Mouse (Mus musculus) midbrain, embryonic 13.5 days (tissue): Measurements from ENCODE around the gene Myo10. TPM values are rescaled to one million over a fixed set of nuclear protein-coding genes. Genes with fewer than 3 reads are reported as not detected.

Source experiments
- ATAC-seq: fragments of 200-750 bp; cut with Nextera tagmentation; 2 replicates; pipeline ENCODE4 v1.8.0; 2017; ENCODE audit warnings: mild to moderate bottlenecking, moderate TSS enrichment, moderate library complexity
- H3K27ac ChIP-seq: fragments of 300-500 bp; sonication (generic); 2 replicates; pipeline ENCODE4 v1.5.1; 2015; ENCODE audit warnings: inconsistent platforms, mild to moderate bottlenecking, moderate library complexity
- H3K27me3 ChIP-seq: fragments of 300-500 bp; sonication (generic); 2 replicates; pipeline ENCODE4 v1.6.1; 2015; ENCODE audit warnings: mild to moderate bottlenecking, inconsistent platforms
- H3K36me3 ChIP-seq: fragments of 300-500 bp; sonication (generic); 2 replicates; pipeline ENCODE4 v1.6.1; 2015; ENCODE audit warnings: mild to moderate bottlenecking, inconsistent platforms
- H3K4me1 ChIP-seq: fragments of 300-500 bp; sonication (generic); replicated peaks from 2 replicates; pipeline ENCODE4 v1.6.1; 2015; ENCODE audit warnings: inconsistent platforms
- H3K4me2 ChIP-seq: fragments of 300-500 bp; sonication (generic); replicated peaks from 2 replicates; pipeline ENCODE4 v1.6.1; 2015; ENCODE audit warnings: moderate library complexity, mild to moderate bottlenecking, inconsistent platforms
- H3K4me3 ChIP-seq: fragments of 300-500 bp; sonication (generic); replicated peaks from 2 replicates; pipeline ENCODE4 v1.5.1; 2015; ENCODE audit warnings: mild to moderate bottlenecking, inconsistent platforms
- H3K9ac ChIP-seq: fragments of 300-500 bp; sonication (generic); replicated peaks from 2 replicates; pipeline ENCODE4 v1.6.1; 2015; ENCODE audit warnings: mild to moderate bottlenecking, inconsistent platforms
- H3K9me3 ChIP-seq: fragments of 300-500 bp; sonication (generic); 2 replicates; pipeline ENCODE4 v1.6.1; 2016; ENCODE audit warnings: mild to moderate bottlenecking, inconsistent platforms
- WGBS: fragments of 180-500 bp; shearing (Covaris S2); methylation state at CpG from one replicate; pipeline ENCODE4 v1.1.7; 2015; 5-methylcytosine and 5-hydroxymethylcytosine counted together
- polyA plus RNA-seq: library from polyadenylated mRNA; unstranded; fragments of >200 nt; fragmentation: Nextera tagmentation; extraction: Ambion mirVana; gene quantifications from 2 replicates; pipeline ENCODE4 v1.2.1, GENCODE M21; 2015

Gene Myo10
- polyA plus RNA-seq, 1 experiment from 2014 or later = 42.9 TPM

GRCm38 (mm10) chr15:25821981-25822380 lies 199.7 kb downstream of the Myo10 start:
- ATAC-seq = no peak
- no peaks in the 10 kb centered on the region for H3K9me3 ChIP-seq
- H3K4me3 ChIP-seq = no peak overlapping the region
- no peaks in the 10 kb centered on the region for H3K36me3 ChIP-seq
- H3K4me2 ChIP-seq = no peak overlapping the region
- H3K27ac ChIP-seq = no peak overlapping the region
- no peak overlapping the region for H3K9ac ChIP-seq
- H3K27me3 ChIP-seq = no peaks in the 10 kb centered on the region
- no peaks in the 10 kb centered on the region for H3K4me1 ChIP-seq

- Histone ChIP-seq H3K27me3 (no peaks in the 10 kb centered on the region), H3K9me3 (no peaks in the 10 kb centered on the region), H3K9ac (no peak overlapping the region), H3K4me2 (no peak overlapping the region), H3K36me3 (no peaks in the 10 kb centered on the region), H3K4me1 (no peaks in the 10 kb centered on the region), H3K27ac (no peak overlapping the region), H3K4me3 (no peak overlapping the region)
- no peak for ATAC-seq
- WGBS = 67% methylated on average over 3 of the region's 3 CpGs
These were observed 200.3 kb downstream of the Myo10 start for GRCm38 (mm10) chr15:25822656-25823055.

GRCm38 (mm10) chr15:25826531-25826961 lies 204.2 kb downstream of the Myo10 start:
- Histone ChIP-seq H3K4me3 (no peak overlapping the region), H3K36me3 (no peaks in the 10 kb centered on the region), H3K9ac (no peak overlapping the region), H3K27ac (no peak overlapping the region), H3K4me1 (no peaks in the 10 kb centered on the region), H3K4me2 (no peak overlapping the region), H3K27me3 (no peaks in the 10 kb centered on the region), H3K9me3 (no peaks in the 10 kb centered on the region)
- no peak for ATAC-seq
- WGBS = 85% methylated on average over 8 of the region's 8 CpGs

- Histone ChIP-seq H3K4me3 (no peak overlapping the region), H3K4me1 (no peaks in the 10 kb centered on the region), H3K27ac (no peak overlapping the region), H3K27me3 (no peaks in the 10 kb centered on the region), H3K36me3 (no peaks in the 10 kb centered on the region), H3K4me2 (no peak overlapping the region), H3K9ac (no peak overlapping the region), H3K9me3 (no peaks in the 10 kb centered on the region)
- 79% methylated on average over 10 of the region's 10 CpGs for WGBS
- ATAC-seq = no peak
These were observed 206.1 kb downstream of the Myo10 start for GRCm38 (mm10) chr15:25828464-25828863.

- H3K36me3 ChIP-seq = no peaks in the 10 kb centered on the region
- no peak overlapping the region for H3K27ac ChIP-seq
- no peaks in the 10 kb centered on the region for H3K9me3 ChIP-seq
- H3K4me3 ChIP-seq = no peak overlapping the region
- ATAC-seq = no peak
- no peaks in the 10 kb centered on the region for H3K27me3 ChIP-seq
- no peak overlapping the region for H3K4me2 ChIP-seq
- H3K4me1 ChIP-seq = no peaks in the 10 kb centered on the region
- H3K9ac ChIP-seq = no peak overlapping the region
- 82% methylated on average over 2 of the region's 2 CpGs for whole genome bisulfite sequencing
These were observed 208.1 kb downstream of the Myo10 start for GRCm38 (mm10) chr15:25830426-25830825.

GRCm38 (mm10) chr15:25834282-25834681 lies 212.0 kb downstream of the Myo10 start:
- H3K4me2 ChIP-seq = no peak overlapping the region
- H3K9ac ChIP-seq = no peak overlapping the region
- 93% methylated on average over 2 of the region's 2 CpGs for WGBS
- no peaks in the 10 kb centered on the region for H3K9me3 ChIP-seq
- no peaks in the 10 kb centered on the region for H3K36me3 ChIP-seq
- no peaks in the 10 kb centered on the region for H3K4me1 ChIP-seq
- no peak overlapping the region for H3K27ac ChIP-seq
- H3K27me3 ChIP-seq = no peaks in the 10 kb centered on the region
- no peak overlapping the region for H3K4me3 ChIP-seq
- ATAC-seq = no peak

- H3K9me3 ChIP-seq = no peaks in the 10 kb centered on the region
- no peak overlapping the region for H3K9ac ChIP-seq
- no peak for ATAC-seq
- no peak overlapping the region for H3K4me3 ChIP-seq
- no peaks in the 10 kb centered on the region for H3K4me1 ChIP-seq
- H3K27ac ChIP-seq = no peak overlapping the region
- no peaks in the 10 kb centered on the region for H3K36me3 ChIP-seq
- 87% methylated on average over 17 of the region's 17 CpGs for WGBS
- no peaks in the 10 kb centered on the region for H3K27me3 ChIP-seq
- H3K4me2 ChIP-seq = no peak overlapping the region
These were observed 212.8 kb downstream of the Myo10 start for GRCm38 (mm10) chr15:25834920-25835674.

- Histone ChIP-seq H3K9me3 (0 out of 2 replicates have a peak, but pooled peaks cover 2% of the 10 kb centered on the region), H3K36me3 (no peaks in the 10 kb centered on the region), H3K4me2 (peak overlapping the region; percentile 92), H3K27ac (peak overlapping the region; percentile 57; the same call in 1 of the 2 replicates), H3K27me3 (peaks cover 18% of the 10 kb centered on the region), H3K4me3 (peak overlapping the region; percentile 83), H3K9ac (peak overlapping the region; percentile 89), H3K4me1 (peaks cover 12% of the 10 kb centered on the region)
- 11% methylated on average over 16 of the region's 16 CpGs for WGBS
- peak; percentile 46 for ATAC-seq
These were observed 220.2 kb downstream of the Myo10 start for GRCm38 (mm10) chr15:25842462-25843085.

- Histone ChIP-seq H3K27me3 (peaks cover 18% of the 10 kb centered on the region), H3K4me2 (peak within 1 kb of the TSS; percentile 92), H3K9ac (peak within 1 kb of the TSS; percentile 89), H3K4me3 (peak within 1 kb of the TSS; percentile 83), H3K27ac (peak within 1 kb of the TSS; percentile 57), H3K4me1 (peaks cover 12% of the 10 kb centered on the region), H3K36me3 (no peaks in the 10 kb centered on the region), H3K9me3 (0 out of 2 replicates have a peak, but pooled peaks cover 3% of the 10 kb centered on the region)
- peak; percentile 89 for ATAC-seq
- under 1% methylated on average over 65 of the region's 72 CpGs for WGBS
These were observed 221.0 kb downstream of the Myo10 start, which contains the start of gene Retreg1 for GRCm38 (mm10) chr15:25843086-25843991. Gene Retreg1 (plus strand): TSS chr15:25843180.

GRCm38 (mm10) chr15:25844013-25844570 lies 221.8 kb downstream of the Myo10 start:
- 16% methylated on average over 11 of the region's 11 CpGs for WGBS
- Histone ChIP-seq H3K9me3 (0 out of 2 replicates have a peak, but pooled peaks cover 3% of the 10 kb centered on the region), H3K9ac (no peak overlapping the region)

GRCm38 (mm10) chr15:25844771-25845170 lies 222.4 kb downstream of the Myo10 start:
- H3K9me3 ChIP-seq = 0 out of 2 replicates have a peak, but pooled peaks cover 6% of the 10 kb centered on the region
- no peaks in the 10 kb centered on the region for H3K36me3 ChIP-seq
- H3K4me1 ChIP-seq = peaks cover 12% of the 10 kb centered on the region
- no peak overlapping the region for H3K27ac ChIP-seq
- no peak overlapping the region for H3K4me2 ChIP-seq
- no peak overlapping the region for H3K4me3 ChIP-seq
- ATAC-seq = no peak
- no peak overlapping the region for H3K9ac ChIP-seq
- peaks cover 18% of the 10 kb centered on the region for H3K27me3 ChIP-seq
- WGBS = 60% methylated on average over 4 of the region's 4 CpGs

More at GRCm38 (mm10) chr15:25844013-25844570, 221.8 kb downstream of the Myo10 start:
- H3K4me2 ChIP-seq = peak overlapping the region; percentile 92
- H3K4me1 ChIP-seq = peaks cover 12% of the 10 kb centered on the region
- H3K27me3 ChIP-seq = peaks cover 18% of the 10 kb centered on the region
- H3K4me3 ChIP-seq = peak overlapping the region; percentile 83
- peak; percentile 12; the same call in 1 of the 2 replicates for ATAC-seq
- no peak overlapping the region for H3K27ac ChIP-seq
- no peaks in the 10 kb centered on the region for H3K36me3 ChIP-seq
